Mouse (Mus musculus) heart, embryonic 13.5 days (tissue): ENCODE data around the gene Mfng. TPM values are rescaled to one million over a fixed set of nuclear protein-coding genes. Genes with fewer than 3 reads are reported as not detected.

Source experiments
- ATAC-seq: fragments of 200-750 bp; cut with Nextera tagmentation; 2 replicates; pipeline ENCODE4 v1.8.0; 2017; ENCODE audit warnings: moderate TSS enrichment; ENCODE audit not compliant: insufficient number of reproducible peaks, low FRiP score, low TSS enrichment; ENCODE audit errors: extremely low read depth
- H3K27ac ChIP-seq: fragments of 300-500 bp; sonication (generic); replicated peaks from 2 replicates; pipeline ENCODE4 v1.5.1; 2015; ENCODE audit warnings: moderate library complexity, mild to moderate bottlenecking, inconsistent platforms
- H3K27me3 ChIP-seq: fragments of 300-500 bp; sonication (generic); replicated peaks from 2 replicates; pipeline ENCODE4 v1.6.1; 2015; ENCODE audit warnings: mild to moderate bottlenecking, inconsistent platforms
- H3K36me3 ChIP-seq: fragments of 300-500 bp; sonication (generic); 2 replicates; pipeline ENCODE4 v1.6.1; 2015; ENCODE audit warnings: mild to moderate bottlenecking, inconsistent platforms
- H3K4me1 ChIP-seq: fragments of 300-500 bp; sonication (generic); 2 replicates; pipeline ENCODE4 v1.6.1; 2015; ENCODE audit warnings: inconsistent platforms
- H3K4me2 ChIP-seq: fragments of 300-500 bp; sonication (generic); 2 replicates; pipeline ENCODE4 v1.6.1; 2015; ENCODE audit warnings: inconsistent platforms, mild to moderate bottlenecking, moderate library complexity
- H3K4me3 ChIP-seq: fragments of 300-500 bp; sonication (generic); 2 replicates; pipeline ENCODE4 v1.5.1; 2015; ENCODE audit warnings: moderate library complexity, mild to moderate bottlenecking, inconsistent platforms
- H3K9ac ChIP-seq: fragments of 300-500 bp; sonication (generic); 2 replicates; pipeline ENCODE4 v1.6.1; 2015; ENCODE audit warnings: inconsistent platforms, mild to moderate bottlenecking, moderate library complexity
- H3K9me3 ChIP-seq: fragments of 300-500 bp; sonication (generic); 2 replicates; pipeline ENCODE4 v1.6.1; 2016; ENCODE audit warnings: inconsistent platforms
- WGBS: fragments of 180-500 bp; shearing (Covaris S2); methylation state at CpG from one replicate; pipeline ENCODE4 v1.1.7; 2015; ENCODE audit warnings: mixed read lengths; 5-methylcytosine and 5-hydroxymethylcytosine counted together
- polyA plus RNA-seq: library from polyadenylated mRNA; unstranded; fragments of >200 nt; fragmentation: Nextera tagmentation; extraction: Ambion mirVana; gene quantifications from 2 replicates; pipeline ENCODE4 v1.2.1, GENCODE M21; 2015

Mfng gene
- polyA plus RNA-seq, 1 experiment from 2014 or later: 15.8 TPM

GRCm38 (mm10) chr15:78787287-78787856, 14.1 kb upstream of the Mfng start:
- H3K4me1 ChIP-seq: peaks cover 38% of the 10 kb centered on the region
- peak overlapping the region; percentile 83 for H3K27ac ChIP-seq
- ATAC-seq: no peak
- H3K27me3 ChIP-seq: 0 out of 2 replicates have a peak, but pooled peaks cover 4% of the 10 kb centered on the region
- H3K9me3 ChIP-seq: no peaks in the 10 kb centered on the region
- H3K36me3 ChIP-seq: peaks cover 5% of the 10 kb centered on the region
- WGBS: 70% methylated on average over 9 of the region's 9 CpGs
- 0 out of 2 replicates have a peak overlapping the region, but pooled peaks have one; percentile 24 for H3K9ac ChIP-seq
- H3K4me3 ChIP-seq: no peak overlapping the region
- no peak overlapping the region for H3K4me2 ChIP-seq

DNA sequence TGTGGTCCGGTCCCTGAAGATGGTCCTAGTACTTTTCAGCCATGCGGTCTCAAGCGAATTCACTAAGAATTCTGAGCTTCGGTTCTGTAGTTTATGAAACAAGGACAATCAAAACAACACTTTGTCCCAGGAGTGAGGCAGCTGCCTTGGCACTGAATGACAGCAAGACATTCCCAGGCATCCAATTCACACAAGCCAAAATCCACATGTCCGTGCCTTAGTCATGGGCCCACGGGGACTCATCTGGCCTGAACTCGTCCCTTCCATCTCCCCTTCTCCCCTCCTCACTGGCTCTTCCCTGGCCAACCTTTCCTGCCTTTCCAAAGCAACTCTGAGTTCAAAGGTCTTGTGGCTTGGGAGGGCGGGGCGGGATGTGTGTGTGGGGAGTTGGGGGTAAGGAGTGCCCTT, 13.1 kb upstream of the Mfng start:
- H3K9ac ChIP-seq: 0 out of 2 replicates have a peak overlapping the region, but pooled peaks have one; percentile 41
- no peak for ATAC-seq
- 0 out of 2 replicates have a peak, but pooled peaks cover 2% of the 10 kb centered on the region for H3K27me3 ChIP-seq
- H3K36me3 ChIP-seq: peaks cover 5% of the 10 kb centered on the region
- H3K4me1 ChIP-seq: peaks cover 38% of the 10 kb centered on the region
- no peak overlapping the region for H3K4me2 ChIP-seq
- no peaks in the 10 kb centered on the region for H3K9me3 ChIP-seq
- WGBS: 75% methylated on average over 9 of the region's 9 CpGs
- H3K27ac ChIP-seq: peak overlapping the region; percentile 83
- no peak overlapping the region for H3K4me3 ChIP-seq

- 0 out of 2 replicates have a peak, but pooled peaks cover 2% of the 10 kb centered on the region for H3K27me3 ChIP-seq
- no peak overlapping the region for H3K4me2 ChIP-seq
- peaks cover 5% of the 10 kb centered on the region for H3K36me3 ChIP-seq
- H3K9me3 ChIP-seq: no peaks in the 10 kb centered on the region
- peaks cover 37% of the 10 kb centered on the region for H3K4me1 ChIP-seq
- no peak overlapping the region for H3K9ac ChIP-seq
- H3K27ac ChIP-seq: peak overlapping the region; percentile 83
- no peak overlapping the region for H3K4me3 ChIP-seq
- 25% methylated on average over 7 of the region's 7 CpGs for WGBS
- ATAC-seq: peak; percentile 40; the same call in 1 of the 2 replicates
These were observed 12.7 kb upstream of the Mfng start for GRCm38 (mm10) chr15:78785961-78786360.

- 0 out of 2 replicates have a peak, but pooled peaks cover 2% of the 10 kb centered on the region for H3K27me3 ChIP-seq
- H3K36me3 ChIP-seq: peaks cover 5% of the 10 kb centered on the region
- peaks cover 30% of the 10 kb centered on the region for H3K4me1 ChIP-seq
- H3K4me2 ChIP-seq: no peak overlapping the region
- WGBS: 88% methylated on average over 7 of the region's 7 CpGs
- peak overlapping the region; percentile 83 for H3K27ac ChIP-seq
- ATAC-seq: no peak
- no peak overlapping the region for H3K9ac ChIP-seq
- H3K9me3 ChIP-seq: no peaks in the 10 kb centered on the region
- no peak overlapping the region for H3K4me3 ChIP-seq
These were observed 12.0 kb upstream of the Mfng start for GRCm38 (mm10) chr15:78785258-78785657.

DNA sequence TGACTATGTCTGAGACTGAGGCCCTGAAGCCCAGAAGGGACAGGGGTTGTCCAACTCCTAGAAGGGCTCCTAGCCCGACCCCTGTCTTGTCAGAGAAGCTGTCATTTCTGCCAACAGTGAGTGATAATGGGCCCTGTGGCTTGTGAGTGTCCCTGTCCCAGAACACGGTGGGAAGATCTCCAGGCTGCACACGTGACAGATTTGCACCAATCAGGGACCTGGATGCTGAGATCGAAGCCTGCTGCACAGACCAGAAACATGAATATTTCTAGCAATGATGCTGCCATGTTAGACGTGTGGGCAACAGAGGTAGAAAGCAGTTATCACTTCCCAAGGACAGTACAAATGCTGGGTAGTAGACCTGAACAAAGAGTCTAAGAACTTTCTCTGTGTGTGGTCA, 11.2 kb upstream of the Mfng start:
- H3K27me3 ChIP-seq: 0 out of 2 replicates have a peak, but pooled peaks cover 6% of the 10 kb centered on the region
- WGBS: 47% methylated on average over 5 of the region's 5 CpGs

GRCm38 (mm10) chr15:78782348-78783103, 9.3 kb upstream of the Mfng start:
- 0 out of 2 replicates have a peak, but pooled peaks cover 3% of the 10 kb centered on the region for H3K36me3 ChIP-seq
- H3K27me3 ChIP-seq: 0 out of 2 replicates have a peak, but pooled peaks cover 6% of the 10 kb centered on the region
- peaks cover 27% of the 10 kb centered on the region for H3K4me1 ChIP-seq
- no peak for ATAC-seq
- no peak overlapping the region for H3K4me3 ChIP-seq
- 64% methylated on average over 14 of the region's 14 CpGs for WGBS
- no peaks in the 10 kb centered on the region for H3K9me3 ChIP-seq
- H3K27ac ChIP-seq: no peak overlapping the region
- no peak overlapping the region for H3K9ac ChIP-seq
- H3K4me2 ChIP-seq: no peak overlapping the region

More for the DNA sequence above, 11.2 kb upstream of the Mfng start:
- ATAC-seq: no peak
- no peaks in the 10 kb centered on the region for H3K9me3 ChIP-seq
- no peak overlapping the region for H3K9ac ChIP-seq
- H3K27ac ChIP-seq: no peak overlapping the region
- H3K36me3 ChIP-seq: peaks cover 2% of the 10 kb centered on the region
- H3K4me3 ChIP-seq: no peak overlapping the region
- H3K4me1 ChIP-seq: peaks cover 30% of the 10 kb centered on the region
- no peak overlapping the region for H3K4me2 ChIP-seq

- no peak overlapping the region for H3K4me2 ChIP-seq
- WGBS: 77% methylated on average over 7 of the region's 7 CpGs
- no peak overlapping the region for H3K4me3 ChIP-seq
- H3K9me3 ChIP-seq: no peaks in the 10 kb centered on the region
- H3K4me1 ChIP-seq: peaks cover 11% of the 10 kb centered on the region
- peaks cover 12% of the 10 kb centered on the region for H3K36me3 ChIP-seq
- 0 out of 2 replicates have a peak, but pooled peaks cover 6% of the 10 kb centered on the region for H3K27me3 ChIP-seq
- no peak for ATAC-seq
- no peak overlapping the region for H3K9ac ChIP-seq
- H3K27ac ChIP-seq: no peak overlapping the region
These were observed 7.6 kb upstream of the Mfng start for GRCm38 (mm10) chr15:78780908-78781307.

DNA sequence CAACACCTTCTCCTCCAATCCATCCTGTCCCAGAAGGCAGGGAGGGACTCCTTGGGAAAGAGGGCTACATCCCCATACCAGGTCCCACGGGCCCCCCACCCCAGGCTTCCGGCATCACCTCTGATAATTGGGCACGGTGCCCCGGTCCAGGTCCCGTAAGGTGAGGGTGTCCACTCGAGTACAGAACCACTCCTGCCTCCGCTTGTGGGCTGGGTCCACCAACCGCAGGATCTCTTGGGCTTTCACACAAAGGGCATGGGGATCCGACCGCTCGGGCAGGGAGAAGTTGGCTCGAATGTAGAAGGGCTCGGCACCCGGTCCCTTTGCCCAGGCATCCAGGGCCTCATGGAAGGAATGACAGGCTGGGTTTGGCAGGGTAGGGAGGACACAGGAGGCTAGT, 7.1 kb upstream of the Mfng start:
- Histone ChIP-seq H3K4me2 (no peak overlapping the region), H3K27me3 (0 out of 2 replicates have a peak, but pooled peaks cover 6% of the 10 kb centered on the region), H3K9me3 (no peaks in the 10 kb centered on the region), H3K4me1 (peaks cover 6% of the 10 kb centered on the region), H3K4me3 (no peak overlapping the region), H3K27ac (no peak overlapping the region), H3K36me3 (peaks cover 17% of the 10 kb centered on the region), H3K9ac (no peak overlapping the region)
- WGBS: 81% methylated on average over 14 of the region's 14 CpGs
- no peak for ATAC-seq

DNA sequence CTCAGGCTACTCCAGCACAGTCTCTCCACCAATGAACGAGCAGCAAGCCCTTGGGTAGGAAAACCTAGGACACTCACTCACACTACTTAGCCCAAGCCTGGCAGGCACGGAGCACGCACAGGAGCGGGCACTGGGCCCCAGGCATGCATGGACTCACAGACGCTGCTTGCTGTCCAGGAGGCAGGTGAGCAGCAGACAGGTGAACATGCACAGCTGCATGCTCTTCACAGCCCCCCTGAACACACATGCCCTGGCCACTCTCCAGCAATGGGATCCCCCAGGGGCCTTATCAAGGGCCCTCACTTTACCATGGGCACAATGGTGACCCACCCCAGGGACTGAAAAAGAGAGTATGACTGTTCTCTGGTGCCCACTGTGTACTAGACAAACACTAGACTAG, 6.4 kb upstream of the Mfng start:
- peaks cover 5% of the 10 kb centered on the region for H3K4me1 ChIP-seq
- 0 out of 2 replicates have a peak, but pooled peaks cover 6% of the 10 kb centered on the region for H3K27me3 ChIP-seq
- no peak for ATAC-seq
- H3K9ac ChIP-seq: no peak overlapping the region
- H3K4me2 ChIP-seq: no peak overlapping the region
- H3K27ac ChIP-seq: no peak overlapping the region
- 80% methylated on average over 5 of the region's 5 CpGs for WGBS
- peaks cover 24% of the 10 kb centered on the region for H3K36me3 ChIP-seq
- no peak overlapping the region for H3K4me3 ChIP-seq
- no peaks in the 10 kb centered on the region for H3K9me3 ChIP-seq

- H3K27me3 ChIP-seq: 0 out of 2 replicates have a peak, but pooled peaks cover 6% of the 10 kb centered on the region
- H3K4me3 ChIP-seq: no peak overlapping the region
- ATAC-seq: no peak
- WGBS: 68% methylated on average over 8 of the region's 8 CpGs
- peaks cover 5% of the 10 kb centered on the region for H3K4me1 ChIP-seq
- H3K9ac ChIP-seq: no peak overlapping the region
- peaks cover 25% of the 10 kb centered on the region for H3K36me3 ChIP-seq
- no peak overlapping the region for H3K4me2 ChIP-seq
- peak overlapping the region; percentile 49; the same call in 1 of the 2 replicates for H3K27ac ChIP-seq
- H3K9me3 ChIP-seq: no peaks in the 10 kb centered on the region
These were observed 6.0 kb upstream of the Mfng start for GRCm38 (mm10) chr15:78779253-78779652.

- 51% methylated on average over 14 of the region's 15 CpGs for WGBS
- peaks cover 25% of the 10 kb centered on the region for H3K36me3 ChIP-seq
- 0 out of 2 replicates have a peak, but pooled peaks cover 6% of the 10 kb centered on the region for H3K27me3 ChIP-seq
- peaks cover 10% of the 10 kb centered on the region for H3K4me1 ChIP-seq
- peak overlapping the region; percentile 49 for H3K27ac ChIP-seq
- H3K9me3 ChIP-seq: no peaks in the 10 kb centered on the region
- H3K4me2 ChIP-seq: no peak overlapping the region
- no peak overlapping the region for H3K4me3 ChIP-seq
- 0 out of 2 replicates have a peak, but pooled peaks have one; percentile 22 for ATAC-seq
- H3K9ac ChIP-seq: no peak overlapping the region
These were observed 5.0 kb upstream of the Mfng start for GRCm38 (mm10) chr15:78778077-78778870.
